Mouse (Mus musculus): ENCODE measurements at regions not wholly inside any gene's neighbourhood (a gene's known extent, or its start where the extent isn't known, plus 50 kb on each side); places are given as distances from the start of the nearest gene placed in this dataset.

DNA sequence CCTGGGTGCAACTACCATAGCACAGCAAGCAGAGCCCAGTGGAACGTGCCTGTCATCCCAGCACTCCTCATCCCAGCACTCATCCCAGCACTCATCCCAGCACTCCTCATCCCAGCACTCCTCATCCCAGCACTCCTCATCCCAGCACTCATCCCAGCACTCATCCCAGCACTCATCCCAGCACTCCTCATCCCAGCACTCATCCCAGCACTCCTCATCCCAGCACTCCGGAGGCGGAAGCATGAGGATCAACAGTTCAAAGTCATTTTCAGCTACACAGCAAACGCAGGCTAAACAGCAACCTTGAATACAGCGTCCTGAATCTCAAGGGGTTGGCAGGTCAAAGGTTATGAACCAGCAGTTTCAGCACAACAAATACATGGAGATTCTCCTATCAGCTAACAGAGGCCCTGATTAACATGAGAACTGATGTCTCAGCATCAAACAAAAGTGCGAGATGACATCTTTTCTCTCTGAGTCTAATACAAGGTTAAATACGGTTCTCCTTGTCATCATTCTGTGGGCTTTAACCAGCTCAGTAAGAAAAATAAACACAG is 211.8 kb downstream of the Pdcd6ip start:
- no peak for DNase-seq (ENCODE audit: extremely low spot score, low spot score)

DNA sequence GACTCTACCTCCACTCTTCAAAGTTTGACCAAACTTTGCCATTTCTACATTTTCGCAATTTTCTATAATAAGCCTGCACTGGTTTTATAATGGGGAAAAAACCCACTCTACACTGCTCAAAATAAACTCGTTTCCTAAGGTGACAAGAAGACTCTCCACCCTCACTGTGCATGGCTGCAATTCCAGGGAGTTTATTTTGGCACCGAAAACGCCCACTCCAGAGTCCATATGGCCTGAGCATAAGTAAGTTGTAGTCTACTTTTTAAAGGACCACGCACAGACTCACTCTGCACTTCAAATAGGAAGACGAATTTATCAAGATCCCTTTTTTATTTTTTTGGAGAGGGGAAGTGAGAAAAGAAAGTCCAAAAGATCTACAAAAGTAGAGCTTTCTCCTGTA is 219.4 kb downstream of the Pdcd6ip start:
- DNase-seq (ENCODE audit: extremely low spot score, low spot score): no peak

DNA sequence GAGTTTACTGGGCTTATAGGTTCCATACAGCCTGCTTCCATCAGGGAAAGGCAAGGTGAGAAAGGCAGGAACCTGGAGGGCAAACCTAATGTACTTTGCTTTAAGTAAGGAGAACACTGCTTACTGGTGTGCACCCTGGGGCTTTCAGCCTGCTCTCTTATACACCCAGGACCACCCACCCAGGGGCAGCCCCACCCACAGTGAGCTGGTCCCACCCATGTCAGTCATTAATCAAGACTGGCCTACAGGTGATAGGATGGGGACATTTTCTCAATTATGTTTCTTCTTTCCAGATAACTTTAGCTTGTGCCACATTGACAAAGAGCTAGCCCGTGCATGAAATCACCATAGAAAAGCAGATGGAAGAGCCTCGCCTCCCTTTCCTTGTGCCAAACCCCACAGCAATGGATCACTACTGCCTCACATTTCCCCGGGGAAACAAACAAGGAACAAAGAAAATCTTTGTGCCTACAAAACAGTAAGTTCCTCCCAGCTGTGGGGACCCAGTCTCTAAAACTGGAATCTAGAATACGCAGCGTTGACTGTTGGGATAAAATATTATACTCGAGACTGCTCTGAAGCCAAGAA is 221.5 kb downstream of the Pdcd6ip start:
- DNase-seq (ENCODE audit: extremely low spot score, low spot score): no peak

DNA sequence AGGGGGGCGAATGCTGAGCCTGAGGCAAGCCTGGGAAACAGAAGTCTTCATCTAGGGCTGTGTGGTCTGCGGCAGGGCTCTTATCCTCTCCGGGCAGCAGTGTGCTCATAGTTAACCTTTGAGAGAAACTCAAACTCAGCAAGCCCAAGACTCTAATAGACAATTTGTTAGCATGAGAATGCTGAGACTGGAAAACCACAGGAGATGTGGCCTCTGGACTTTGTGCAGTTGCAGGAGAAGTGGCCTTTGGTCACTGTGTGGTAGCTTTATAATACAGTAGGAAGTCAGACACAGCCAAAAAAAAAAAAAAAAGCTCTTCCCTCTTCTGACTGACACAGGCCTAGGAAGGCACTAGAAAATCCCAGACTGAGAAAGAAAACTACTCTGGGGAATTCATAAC is 228.2 kb downstream of the Pdcd6ip start:
- no peak for DNase-seq (ENCODE audit: extremely low spot score, low spot score)

DNA sequence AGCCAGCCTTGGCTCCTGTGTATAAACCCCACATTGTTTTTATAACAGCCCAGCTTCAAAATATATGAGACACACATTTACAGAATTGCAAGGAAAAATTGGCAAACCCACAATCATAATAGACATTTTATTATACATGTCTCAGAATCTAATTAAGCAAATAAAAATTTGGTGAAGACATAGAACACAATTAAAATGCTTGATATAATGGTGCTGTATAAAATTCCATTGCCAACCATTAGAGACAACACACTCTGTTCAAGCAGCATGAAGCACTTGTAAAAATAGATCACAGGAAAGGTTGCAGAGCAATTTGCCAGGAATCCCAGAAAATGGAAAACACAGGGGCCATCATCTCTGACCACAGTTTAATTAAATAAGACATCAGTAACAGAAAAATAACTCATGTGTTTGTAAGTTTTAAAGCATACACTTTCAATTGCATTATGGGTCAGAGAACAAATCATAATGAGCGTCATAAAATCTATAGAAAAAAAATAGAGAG is 229.2 kb downstream of the Pdcd6ip start:
- no peak for DNase-seq (ENCODE audit: extremely low spot score, low spot score)

DNA sequence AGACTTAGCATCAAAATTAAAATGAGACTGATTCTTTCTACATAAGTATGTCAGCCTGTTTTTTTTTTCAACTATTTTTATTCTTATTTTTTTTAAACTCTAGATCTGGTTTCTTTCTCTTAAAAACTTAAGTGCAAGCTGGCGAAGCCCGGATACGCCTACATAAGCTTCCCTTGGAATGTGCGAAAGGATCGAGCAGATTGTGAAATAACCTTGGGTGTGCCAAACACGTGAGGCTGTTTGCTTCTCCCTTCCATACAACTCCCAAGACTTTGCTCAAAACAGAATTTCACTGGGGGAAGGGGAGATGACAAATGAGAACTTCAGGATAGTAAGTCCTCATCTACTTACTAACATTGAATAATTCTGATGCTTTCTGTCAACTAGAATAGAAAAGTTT is 236.3 kb downstream of the Pdcd6ip start:
- DNase-seq (ENCODE audit: extremely low spot score, low spot score): no peak

DNA sequence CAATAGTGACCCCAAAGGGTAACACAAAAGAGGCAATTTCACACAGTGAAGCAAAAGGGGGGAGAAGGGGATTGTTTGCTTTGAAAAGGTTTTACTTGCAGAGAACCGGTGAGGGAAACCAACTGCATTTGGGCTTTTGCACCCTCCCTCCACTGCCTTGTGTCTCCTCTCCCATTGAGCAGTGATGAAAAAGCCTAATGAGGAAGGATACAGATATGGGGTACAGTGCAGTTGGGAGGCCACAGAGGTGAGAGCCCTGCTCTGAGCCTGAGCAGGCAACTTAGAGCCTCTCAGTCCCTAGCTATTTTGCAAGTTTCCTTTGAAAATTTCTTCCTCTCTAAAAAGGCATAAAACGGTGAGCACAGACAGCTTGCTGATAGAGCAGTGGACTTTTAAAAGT is 245.2 kb downstream of the Pdcd6ip start:
- DNase-seq (ENCODE audit: extremely low spot score, low spot score): no peak

DNA sequence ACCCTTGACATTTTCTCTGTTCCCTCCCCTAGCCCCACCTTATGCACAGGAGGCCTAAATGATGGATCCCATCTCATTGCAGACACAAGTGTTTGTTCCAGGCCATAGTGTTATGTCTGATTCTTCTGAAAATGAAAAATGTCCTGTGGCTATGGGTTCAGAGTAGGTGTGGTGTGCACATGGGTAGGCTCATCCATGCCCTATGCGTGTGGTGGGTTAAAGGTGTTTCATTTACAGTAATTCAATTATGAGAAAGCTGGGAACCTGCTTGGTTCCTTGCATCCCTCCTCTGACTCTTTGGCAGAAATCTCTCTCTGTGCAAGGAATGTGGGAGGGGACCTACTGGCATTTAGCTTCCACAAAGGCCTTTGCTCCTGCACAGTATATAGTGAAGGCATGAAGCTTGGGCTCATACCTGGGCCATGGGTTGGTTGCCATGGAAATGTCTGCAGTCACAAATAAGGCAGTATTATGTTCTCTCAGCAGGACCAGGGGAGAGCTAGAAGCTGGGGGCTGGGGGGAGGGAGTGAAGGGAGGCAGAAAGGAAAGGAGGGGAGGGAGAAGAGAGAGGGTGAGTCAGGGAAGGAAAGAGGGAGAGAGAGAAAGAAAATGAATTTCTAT is 245.7 kb downstream of the Pdcd6ip start:
- DNase-seq (ENCODE audit: extremely low spot score, low spot score): no peak

DNA sequence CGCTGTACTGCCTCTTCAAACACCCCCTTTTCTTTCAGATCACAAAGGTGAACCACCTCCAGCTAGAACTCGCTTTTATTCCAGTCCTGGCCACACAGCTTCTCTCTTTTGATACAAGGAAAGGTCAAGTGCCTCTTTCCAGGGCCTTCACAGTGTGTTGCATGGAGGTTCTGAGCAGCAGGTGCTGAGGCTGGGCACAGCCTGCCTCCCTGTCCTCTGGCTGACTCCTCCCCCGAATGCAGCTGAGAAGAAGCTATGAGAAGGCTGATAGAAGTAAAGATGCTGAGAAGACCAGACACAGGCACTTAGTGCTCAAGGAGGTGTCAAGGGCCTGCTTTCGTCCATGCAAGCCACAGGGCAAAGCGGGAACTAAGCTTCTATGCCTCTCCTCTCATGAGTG is 248.2 kb downstream of the Pdcd6ip start:
- no peak for DNase-seq (ENCODE audit: extremely low spot score, low spot score)

DNA sequence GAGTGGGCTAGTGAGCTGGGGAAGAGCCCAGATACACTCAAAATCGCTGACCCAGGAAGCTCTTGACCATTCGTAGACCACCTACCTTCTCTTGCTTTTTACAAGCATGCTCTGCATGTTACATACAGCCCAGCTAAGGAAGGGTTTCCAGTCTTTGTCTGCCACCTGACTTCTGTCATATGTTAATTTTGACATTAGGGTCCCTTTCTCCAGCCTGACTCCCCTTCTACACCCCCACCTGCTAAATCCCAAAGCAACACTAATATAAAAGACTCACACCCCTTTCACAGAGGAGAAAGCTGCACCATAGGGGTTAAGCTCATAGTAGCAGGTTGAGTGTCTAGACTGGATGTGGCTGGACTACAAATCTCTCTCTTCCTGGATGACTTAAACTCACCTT is 248.8 kb downstream of the Pdcd6ip start:
- DNase-seq (ENCODE audit: extremely low spot score, low spot score): no peak

DNA sequence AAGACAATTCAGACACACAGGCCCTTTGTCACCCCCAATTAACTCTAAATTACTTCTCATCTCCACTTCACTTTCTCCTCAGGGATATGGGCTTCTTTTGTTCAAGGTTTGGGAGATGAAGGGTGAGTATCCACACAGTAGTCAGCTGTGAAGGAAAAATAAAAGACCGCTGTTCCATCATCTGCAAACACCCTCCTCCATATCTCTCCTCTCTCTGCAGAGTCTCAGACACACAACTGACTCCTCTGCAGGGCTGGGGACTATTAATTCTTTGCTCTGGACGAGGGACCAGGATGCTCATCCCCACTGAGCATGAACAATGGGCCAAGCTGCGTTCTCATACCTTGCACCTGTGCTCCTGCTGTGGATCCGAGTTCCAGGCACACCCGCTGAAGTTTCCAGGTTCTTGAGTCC is 249.3 kb downstream of the Pdcd6ip start:
- DNase-seq (ENCODE audit: extremely low spot score, low spot score): no peak

DNA sequence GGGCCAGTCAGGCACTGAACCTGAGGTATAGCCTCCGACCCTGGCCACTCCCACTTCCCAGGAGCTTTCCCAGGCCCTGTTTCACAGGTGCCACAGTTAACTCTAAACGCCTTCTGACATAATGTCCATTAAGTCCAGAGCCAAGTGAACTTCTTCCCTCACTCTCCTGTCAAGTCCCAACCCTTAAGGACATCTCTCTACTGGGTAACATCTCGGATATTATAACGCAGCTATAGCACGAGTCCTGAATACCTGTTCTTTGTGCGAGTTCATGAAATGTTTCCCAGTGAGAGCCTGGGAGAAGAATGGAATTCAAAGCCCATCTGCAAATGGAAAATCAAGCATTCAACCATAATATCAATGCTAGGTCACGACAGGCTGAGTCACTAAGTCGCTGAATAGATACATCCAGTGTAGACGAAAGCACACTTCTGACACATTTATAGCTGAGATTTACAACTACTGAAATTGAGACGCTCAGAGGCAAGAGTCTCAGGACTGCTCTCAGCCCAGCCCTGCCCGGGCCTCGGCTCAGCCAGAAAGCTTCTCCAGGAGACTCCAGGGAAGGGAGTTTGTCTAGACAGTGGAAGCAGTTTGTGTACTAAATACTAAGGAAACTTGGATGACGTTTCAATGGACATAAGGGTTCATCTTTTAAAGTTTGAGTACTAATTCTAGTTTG is 250.7 kb downstream of the Pdcd6ip start:
- no peak for DNase-seq (ENCODE audit: extremely low spot score, low spot score)

DNA sequence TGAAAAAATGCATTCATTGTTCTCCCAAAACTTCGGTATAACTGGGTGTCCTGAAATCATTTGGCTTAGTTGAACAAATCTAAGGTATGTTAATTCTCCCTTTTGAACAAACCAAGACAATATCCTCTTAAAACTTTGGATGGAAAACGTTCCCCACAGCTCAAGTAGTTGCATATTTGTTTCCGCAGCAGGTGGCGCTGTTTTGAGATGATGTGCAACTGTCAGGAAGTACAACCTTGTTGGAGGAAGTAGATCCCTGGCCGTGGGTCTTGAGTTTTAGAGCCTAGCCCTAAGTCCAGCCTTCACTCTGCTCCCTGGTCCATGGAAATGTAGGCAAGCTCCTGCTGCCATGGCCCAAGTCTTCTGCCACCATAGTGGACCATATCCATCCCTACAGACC is 252.5 kb downstream of the Pdcd6ip start:
- DNase-seq (ENCODE audit: extremely low spot score, low spot score): no peak

DNA sequence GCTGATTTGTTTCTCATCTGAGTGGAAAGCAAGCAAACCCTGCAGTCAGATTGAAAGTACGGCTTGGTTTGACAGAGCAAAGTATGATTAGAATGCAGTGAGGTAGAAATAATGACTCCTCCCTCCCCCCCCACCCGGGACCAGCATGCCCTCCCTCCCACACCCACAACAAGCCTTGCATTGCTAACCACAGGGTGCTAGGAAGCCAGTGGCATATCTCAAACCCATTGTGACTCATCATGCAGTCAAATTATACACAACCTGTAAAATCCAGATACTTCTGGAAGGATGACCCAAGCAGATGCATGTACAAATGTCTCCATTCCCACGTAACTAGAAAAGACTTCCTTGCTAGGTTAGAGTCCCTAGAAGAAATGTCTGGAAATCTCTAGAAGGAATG is 254.8 kb downstream of the Pdcd6ip start:
- DNase-seq (ENCODE audit: extremely low spot score, low spot score): no peak

DNA sequence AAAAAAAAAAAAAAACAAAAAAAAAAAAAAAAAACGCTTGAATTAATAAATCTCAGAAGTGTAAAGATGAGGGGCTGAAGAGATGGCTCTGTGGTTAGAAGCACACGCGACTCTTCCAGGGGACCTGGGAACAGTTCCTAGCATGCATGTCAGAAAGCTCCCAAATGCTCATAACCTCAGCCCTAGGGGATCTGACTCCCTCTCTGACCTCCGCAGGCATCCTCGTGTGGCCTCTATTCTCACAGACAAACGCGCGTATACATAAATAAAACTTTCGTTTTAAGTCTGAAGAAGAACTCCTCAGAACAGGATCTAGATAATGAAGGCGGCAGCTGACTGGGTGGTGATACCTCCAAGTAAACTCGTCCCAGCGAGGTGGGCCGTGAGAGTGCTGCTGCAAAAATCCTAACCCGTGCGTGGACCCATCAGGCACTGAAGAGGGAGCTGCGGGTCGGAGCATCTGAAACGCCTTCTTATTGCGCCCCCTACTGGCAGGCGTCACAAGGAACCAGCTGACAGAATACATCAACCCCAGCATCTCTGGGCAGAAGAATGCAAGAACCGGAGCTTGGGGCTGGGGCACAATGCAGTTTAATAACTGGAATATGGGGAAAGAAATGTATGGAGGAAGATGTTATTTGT is 266.2 kb downstream of the Pdcd6ip start:
- peak; percentile 87 for DNase-seq (ENCODE audit: extremely low spot score, low spot score)

DNA sequence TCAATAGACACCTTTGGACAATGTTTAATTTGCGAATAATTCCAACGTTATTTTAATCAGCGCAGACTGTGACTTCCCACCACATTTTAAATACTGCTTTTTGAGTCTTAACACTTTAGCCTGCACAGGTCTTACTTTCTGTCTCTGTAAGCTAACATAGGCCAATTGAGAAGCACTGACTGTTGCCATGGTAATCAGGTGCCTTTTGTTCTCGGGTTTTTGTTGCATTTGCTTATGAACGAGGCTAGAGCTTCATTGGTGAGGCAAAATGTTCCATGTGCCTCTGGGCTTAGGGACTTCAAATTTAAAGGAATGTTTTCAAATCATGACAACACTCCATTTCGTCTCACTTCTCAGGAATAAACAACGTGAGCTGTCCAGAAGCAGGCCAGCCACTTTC is 269.7 kb downstream of the Pdcd6ip start:
- no peak for DNase-seq (ENCODE audit: extremely low spot score, low spot score)

DNA sequence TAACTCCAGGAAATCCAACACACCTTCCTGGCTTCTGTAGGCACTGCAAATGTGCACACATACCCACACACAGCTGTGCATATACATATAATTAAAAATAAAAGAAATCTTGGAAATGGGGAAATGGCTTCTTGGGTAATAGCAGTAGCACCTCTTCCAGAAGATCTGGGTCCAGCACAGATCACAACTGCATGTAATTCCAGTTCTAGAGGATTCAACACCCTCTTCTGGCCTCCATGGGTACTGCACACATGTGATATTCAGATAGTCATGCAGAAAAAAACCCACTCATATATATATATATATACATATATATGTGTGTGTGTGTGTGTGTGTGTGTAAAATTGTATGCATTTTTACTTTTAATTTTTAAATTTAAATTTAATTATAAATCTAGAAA is 272.1 kb downstream of the Pdcd6ip start:
- no peak for DNase-seq (ENCODE audit: extremely low spot score, low spot score)

DNA sequence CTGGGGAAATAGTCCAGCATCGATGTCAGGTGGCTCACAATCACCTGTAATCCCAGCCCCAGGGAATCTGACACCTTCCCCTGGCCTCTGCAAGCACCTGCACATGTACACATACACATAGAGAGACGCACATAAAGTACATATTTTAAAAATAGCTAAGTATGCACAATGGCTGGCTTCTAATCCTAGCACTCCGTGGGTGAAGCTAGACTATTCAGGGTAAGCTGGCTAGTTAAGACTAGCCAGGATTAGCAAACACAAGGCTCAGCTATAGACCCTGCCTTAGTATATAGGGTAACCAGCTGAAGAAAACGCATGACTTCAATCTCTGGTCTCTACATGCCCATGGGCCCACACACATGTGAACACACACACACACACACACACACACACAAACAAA is 274.6 kb downstream of the Pdcd6ip start:
- DNase-seq (ENCODE audit: extremely low spot score, low spot score): no peak

DNA sequence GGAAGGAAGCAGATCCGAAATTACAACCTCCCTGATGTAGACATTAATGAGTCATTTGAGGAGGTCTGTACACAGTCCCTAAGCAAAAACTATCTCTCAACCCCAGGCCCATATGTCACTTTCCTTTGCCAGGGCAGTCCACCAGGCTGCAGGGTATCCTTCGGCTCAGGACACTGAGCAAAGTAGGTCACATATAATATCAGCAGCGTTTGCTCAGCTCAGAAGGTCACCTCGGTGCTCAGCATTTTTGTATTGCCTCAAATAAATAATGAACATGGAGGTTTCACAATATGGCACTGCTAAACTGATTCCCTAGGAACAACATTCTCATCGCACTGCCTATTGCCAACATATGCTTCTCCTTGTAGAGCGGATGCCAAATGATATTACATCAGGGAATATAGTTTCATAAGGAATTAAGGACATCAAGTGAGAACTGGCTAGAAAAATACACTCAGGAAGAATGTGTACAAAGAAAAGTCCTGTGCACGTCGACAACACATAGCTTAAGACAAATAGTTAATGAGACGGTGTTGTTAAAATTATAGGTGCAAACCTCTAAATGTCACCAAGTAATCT is 275.4 kb downstream of the Pdcd6ip start:
- DNase-seq (ENCODE audit: extremely low spot score, low spot score): no peak

DNA sequence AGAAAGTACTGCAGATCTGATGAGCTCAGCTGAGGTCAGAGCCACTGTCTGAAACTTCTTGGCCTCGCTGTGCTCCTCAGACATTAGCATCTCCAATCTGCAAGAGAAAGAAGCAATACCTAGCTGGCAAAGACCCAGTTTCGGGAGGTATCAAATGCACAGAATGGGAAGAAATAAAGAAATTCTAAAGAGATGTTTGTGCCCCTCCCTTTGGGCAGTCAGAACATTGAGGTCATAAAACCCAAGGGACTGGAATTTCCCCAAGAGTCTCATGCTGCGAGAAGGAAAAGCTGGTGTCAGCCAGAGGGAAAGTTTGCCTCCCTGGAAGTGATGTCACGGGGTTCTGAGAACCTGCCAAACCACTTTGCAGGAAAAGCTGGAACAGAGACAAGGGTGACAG is 277.6 kb downstream of the Pdcd6ip start:
- DNase-seq (ENCODE audit: extremely low spot score, low spot score): no peak

DNA sequence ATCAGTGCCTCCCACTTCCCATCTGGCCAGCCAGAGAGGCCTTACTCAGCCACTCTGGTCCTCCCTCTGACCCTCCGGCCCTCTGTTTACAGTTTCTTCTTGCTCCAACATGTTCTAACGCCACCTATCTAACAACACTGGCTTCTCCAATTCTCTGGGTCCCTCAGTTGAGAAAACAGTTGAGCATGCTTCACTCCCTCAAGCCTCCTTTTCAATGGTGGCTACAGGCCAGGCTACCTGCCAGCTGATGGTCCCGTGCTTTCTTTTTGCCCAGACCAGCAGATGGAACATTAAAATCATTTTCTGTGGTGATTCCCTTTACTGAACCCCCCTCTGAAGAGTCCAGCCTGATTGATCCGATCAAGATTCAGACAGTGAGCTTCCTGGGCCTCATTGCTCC is 280.8 kb downstream of the Pdcd6ip start:
- DNase-seq (ENCODE audit: extremely low spot score, low spot score): no peak

DNA sequence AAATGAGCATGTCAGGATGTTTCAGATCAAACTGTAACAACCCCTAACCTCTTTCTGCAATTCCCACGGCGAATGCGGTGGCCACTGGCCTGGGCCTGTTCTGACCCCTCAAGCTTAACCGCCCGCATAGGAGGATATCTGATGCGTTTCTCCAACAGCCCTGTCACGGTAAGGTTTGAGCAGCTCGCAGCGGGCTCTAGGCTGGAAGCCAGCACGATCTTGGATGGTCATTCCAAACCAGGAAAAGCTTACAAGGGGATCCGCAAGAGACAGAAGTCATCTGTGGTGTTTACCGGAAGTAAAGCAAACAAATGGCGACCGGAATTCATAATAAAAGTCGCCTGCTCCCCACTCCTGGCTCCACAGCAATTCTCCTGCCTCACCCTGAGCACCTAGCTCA is 281.7 kb downstream of the Pdcd6ip start:
- DNase-seq (ENCODE audit: extremely low spot score, low spot score): no peak
